ENCODE assay signal across 17 mouse cellular contexts in genomic region chr16:35569758-35570157, GRCm38 (mm10). TPM values are rescaled to one million over a fixed set of nuclear protein-coding genes. Genes with fewer than 3 reads are reported as not detected.
DNase-seq lines count a peak whose midpoint lies in the region; ATAC-seq and TF ChIP-seq lines count a peak whose summit lies in the region.
"Had no signal": no experiment of that assay in that cellular context is flagged by ENCODE, and none has a peak within 500 bp of the region (broad histone marks: within the 10 kb centered on the region; RNA-seq: fewer than 3 reads in every experiment).

No protein-coding gene starts in this region.

- no peak overlapping the region for H3K9ac ChIP-seq in hindbrain, postnatal 0 days (replicated peaks; ENCODE audit: low read length)
- no peak overlapping the region for H3K9ac ChIP-seq in lung, embryonic 14.5 days
- H3K9ac ChIP-seq in stomach, embryonic 15.5 days = no peak overlapping the region
- H3K9ac ChIP-seq in stomach, postnatal 0 days (ENCODE audit: low read length) = no peak overlapping the region
- H3K9ac ChIP-seq in neural tube, embryonic 14.5 days (replicated peaks; ENCODE audit: low read depth, low read length) = no peak overlapping the region
- H3K9ac ChIP-seq: heart, embryonic 15.5 days; liver, embryonic 14.5 days had no signal

- no peak for ATAC-seq in hindbrain, postnatal 0 days
- ATAC-seq in lung, embryonic 14.5 days (ENCODE audit: insufficient read depth) = peak; percentile 65; the same call in 1 of the 2 replicates
- peak; percentile 63; the same call in 1 of the 2 replicates for ATAC-seq in stomach, embryonic 15.5 days (ENCODE audit: insufficient read depth, low FRiP score, low read depth)
- ATAC-seq in stomach, postnatal 0 days (ENCODE audit: low FRiP score, low TSS enrichment) = no peak
- ATAC-seq in neural tube, embryonic 14.5 days (ENCODE audit: low read depth) = peak; percentile 45; the same call in 1 of the 2 replicates

- 64% methylated on average over 9 of the region's 9 CpGs for WGBS in hindbrain, embryonic 10.5 days
- WGBS in hindbrain, postnatal 0 days = 37% methylated on average over 9 of the region's 9 CpGs
- WGBS in lung, embryonic 14.5 days = 33% methylated on average over 9 of the region's 9 CpGs
- 41% methylated on average over 9 of the region's 9 CpGs for WGBS in lung, adult 2 months
- WGBS in stomach, embryonic 15.5 days = 41% methylated on average over 9 of the region's 9 CpGs
- WGBS in stomach, postnatal 0 days = 41% methylated on average over 9 of the region's 9 CpGs
- WGBS in neural tube, embryonic 14.5 days = 20% methylated on average over 9 of the region's 9 CpGs

- H3K27ac ChIP-seq in hindbrain, embryonic 10.5 days = peak overlapping the region; percentile 67
- no peak overlapping the region for H3K27ac ChIP-seq in hindbrain, postnatal 0 days
- H3K27ac ChIP-seq in lung, embryonic 14.5 days (ENCODE audit: low read depth) = no peak overlapping the region
- H3K27ac ChIP-seq in stomach, embryonic 15.5 days = no peak overlapping the region
- no peak overlapping the region for H3K27ac ChIP-seq in stomach, postnatal 0 days (replicated peaks)
- H3K27ac ChIP-seq in neural tube, embryonic 14.5 days (ENCODE audit: low read depth, low read length) = no peak overlapping the region
- H3K27ac ChIP-seq: heart, embryonic 15.5 days; liver, embryonic 14.5 days had no signal

- TF ChIP-seq CTCF in hindbrain, postnatal 0 days (IDR thresholded peaks at IDR 0.05; ENCODE audit: low read depth) = no peak
- TF ChIP-seq CTCF in lung, embryonic 14.5 days (IDR thresholded peaks at IDR 0.05; ENCODE audit: low read depth) = no peak
- no peak for TF ChIP-seq CTCF in lung, adult 2 months (IDR thresholded peaks at IDR 0.05; ENCODE audit: insufficient read depth, low read length)
- no peak for TF ChIP-seq CTCF in stomach, postnatal 0 days (IDR thresholded peaks at IDR 0.05; ENCODE audit: low read depth)

- H3K4me1 ChIP-seq in hindbrain, embryonic 10.5 days (replicated peaks) = peaks cover 81% of the 10 kb centered on the region
- peaks cover 19% of the 10 kb centered on the region for H3K4me1 ChIP-seq in hindbrain, postnatal 0 days (ENCODE audit: insufficient read depth, low read length)
- H3K4me1 ChIP-seq in lung, embryonic 14.5 days (ENCODE audit: insufficient read depth) = no peaks in the 10 kb centered on the region
- no peaks in the 10 kb centered on the region for H3K4me1 ChIP-seq in lung, adult 2 months (ENCODE audit: control insufficient read depth, insufficient read depth, low read length)
- no peaks in the 10 kb centered on the region for H3K4me1 ChIP-seq in stomach, embryonic 15.5 days
- H3K4me1 ChIP-seq in stomach, postnatal 0 days (replicated peaks; ENCODE audit: control insufficient read depth, insufficient read depth) = no peaks in the 10 kb centered on the region
- peaks cover 32% of the 10 kb centered on the region; the same call in 1 of the 2 replicates for H3K4me1 ChIP-seq in neural tube, embryonic 14.5 days (ENCODE audit: control insufficient read depth, insufficient read depth, low read length)
- H3K4me1 ChIP-seq: heart, embryonic 15.5 days had no signal

- DNase-seq in hindbrain, embryonic 10.5 days (ENCODE audit: low spot score) = no peak
- DNase-seq in hindbrain, postnatal 0 days (ENCODE audit: low spot score) = no peak
- DNase-seq in lung, embryonic 14.5 days = peak; percentile 46
- no peak for DNase-seq in lung, adult 2 months
- DNase-seq in stomach, postnatal 0 days (ENCODE audit: low spot score) = no peak
- no peak for DNase-seq in thymus, postnatal 25 days
- DNase-seq: cerebellum, postnatal 14 days; heart, adult 18-20 months; right cerebral cortex, adult 18-20 months; spleen, adult 18-20 months; thymus, postnatal 14 days had no signal

- no peak overlapping the region for H3K4me2 ChIP-seq in hindbrain, postnatal 0 days (ENCODE audit: low read depth, low read length)
- H3K4me2 ChIP-seq in lung, embryonic 14.5 days = no peak overlapping the region
- H3K4me2 ChIP-seq in stomach, embryonic 15.5 days = no peak overlapping the region
- H3K4me2 ChIP-seq in stomach, postnatal 0 days (replicated peaks; ENCODE audit: low read depth) = no peak overlapping the region
- peak overlapping the region; percentile 16; the same call in 1 of the 2 replicates for H3K4me2 ChIP-seq in neural tube, embryonic 14.5 days (ENCODE audit: low read depth, low read length)
- H3K4me2 ChIP-seq: heart, embryonic 15.5 days had no signal

- TF ChIP-seq POLR2A in lung, adult 2 months (IDR thresholded peaks at IDR 0.05; ENCODE audit: borderline replicate concordance, extremely low read depth, low read depth, low read length) = no peak

- no peak overlapping the region for H3K4me3 ChIP-seq in hindbrain, embryonic 10.5 days
- no peak overlapping the region for H3K4me3 ChIP-seq in hindbrain, postnatal 0 days (ENCODE audit: low read length)
- H3K4me3 ChIP-seq in lung, embryonic 14.5 days (ENCODE audit: low read depth, low read length) = no peak overlapping the region
- H3K4me3 ChIP-seq in lung, adult 2 months (replicated peaks; ENCODE audit: extremely low read depth, low read depth, low read length) = no peak overlapping the region
- no peak overlapping the region for H3K4me3 ChIP-seq in stomach, embryonic 15.5 days (replicated peaks)
- H3K4me3 ChIP-seq in stomach, postnatal 0 days (ENCODE audit: low read depth, low read length) = no peak overlapping the region
- H3K4me3 ChIP-seq in neural tube, embryonic 14.5 days (ENCODE audit: low read depth, low read length) = no peak overlapping the region
- H3K4me3 ChIP-seq: heart, embryonic 15.5 days had no signal

- H3K9me3 ChIP-seq in hindbrain, embryonic 10.5 days = no peaks in the 10 kb centered on the region
- H3K9me3 ChIP-seq in hindbrain, postnatal 0 days (ENCODE audit: low read length) = no peaks in the 10 kb centered on the region
- no peaks in the 10 kb centered on the region for H3K9me3 ChIP-seq in lung, embryonic 14.5 days (ENCODE audit: low read depth, low read length)
- no peaks in the 10 kb centered on the region for H3K9me3 ChIP-seq in stomach, embryonic 15.5 days
- no peaks in the 10 kb centered on the region for H3K9me3 ChIP-seq in stomach, postnatal 0 days (ENCODE audit: control insufficient read depth, low read length)
- no peaks in the 10 kb centered on the region for H3K9me3 ChIP-seq in neural tube, embryonic 14.5 days (ENCODE audit: control insufficient read depth, low read length)
- H3K9me3 ChIP-seq: heart, embryonic 15.5 days had no signal

- H3K36me3 ChIP-seq in hindbrain, embryonic 10.5 days = peaks cover 4% of the 10 kb centered on the region; the same call in 1 of the 2 replicates
- H3K36me3 ChIP-seq in hindbrain, postnatal 0 days (ENCODE audit: insufficient read depth, low read length) = no peaks in the 10 kb centered on the region
- no peaks in the 10 kb centered on the region for H3K36me3 ChIP-seq in lung, embryonic 14.5 days (ENCODE audit: insufficient read depth)
- H3K36me3 ChIP-seq in stomach, embryonic 15.5 days = no peaks in the 10 kb centered on the region
- no peaks in the 10 kb centered on the region for H3K36me3 ChIP-seq in stomach, postnatal 0 days (ENCODE audit: control insufficient read depth, insufficient read depth, low read length)
- no peaks in the 10 kb centered on the region for H3K36me3 ChIP-seq in neural tube, embryonic 14.5 days (ENCODE audit: control insufficient read depth, insufficient read depth, low read length)
- H3K36me3 ChIP-seq: heart, embryonic 15.5 days had no signal

- H3K27me3 ChIP-seq in hindbrain, embryonic 10.5 days (ENCODE audit: insufficient read depth, poor library complexity, severe bottlenecking) = no peaks in the 10 kb centered on the region
- no peaks in the 10 kb centered on the region for H3K27me3 ChIP-seq in hindbrain, postnatal 0 days (ENCODE audit: insufficient read depth, low read length)
- H3K27me3 ChIP-seq in lung, embryonic 14.5 days (ENCODE audit: insufficient read depth, low read length) = no peaks in the 10 kb centered on the region
- no peaks in the 10 kb centered on the region for H3K27me3 ChIP-seq in stomach, embryonic 15.5 days (replicated peaks)
- H3K27me3 ChIP-seq in stomach, postnatal 0 days (ENCODE audit: control insufficient read depth, insufficient read depth, low read length) = no peaks in the 10 kb centered on the region
- H3K27me3 ChIP-seq in neural tube, embryonic 14.5 days (ENCODE audit: control insufficient read depth, insufficient read depth, low read length) = no peaks in the 10 kb centered on the region

- TF ChIP-seq EP300 in stomach, postnatal 0 days (optimal IDR thresholded peaks at IDR 0.05) = no peak

RNA-seq across cellular contexts. Expression of gene Sema5b, which starts 28.8 kb away (rescaled TPM):
- 45.7 and 57.8 TPM in 2 replicates for polyA plus RNA-seq in hindbrain, embryonic 10.5 days (2016; fragmentation: Nextera tagmentation; extraction: Ambion mirVana)
- total RNA-seq in hindbrain, postnatal 0 days (2014; rRNA removed) = 37.0 and 47.0 TPM in 2 replicates
- 12.3 and 14.8 TPM in 2 replicates for polyA plus RNA-seq in hindbrain, postnatal 0 days (2015; fragmentation: Nextera tagmentation; extraction: Ambion mirVana)
- 2.7 and 3.3 TPM in 2 replicates for polyA plus RNA-seq in lung, embryonic 14.5 days (2014; fragmentation: Nextera tagmentation; extraction: Ambion mirVana)
- 0.51 and 0.76 TPM in 2 replicates for polyA plus RNA-seq in lung, adult 2 months (2012; rRNA removed)
- polyA plus RNA-seq in stomach, embryonic 15.5 days (2015; fragmentation: Nextera tagmentation; extraction: Ambion mirVana) = 6.6 and 7.0 TPM in 2 replicates
- polyA plus RNA-seq in stomach, postnatal 0 days (2015; fragmentation: Nextera tagmentation; extraction: Ambion mirVana) = 0.56 and 0.70 TPM in 2 replicates
- polyA plus RNA-seq in neural tube, embryonic 14.5 days (2014; fragmentation: Nextera tagmentation; extraction: Ambion mirVana) = 18.1 and 21.4 TPM in 2 replicates
- total RNA-seq: megakaryocyte-erythroid progenitor cell, adult 5-6 weeks; neutrophil, adult 5-6 weeks had no signal

Comparison
In these comparisons a context has a peak if more than half of its experiments do, and no peak if none do; other contexts are left out.
1. ATAC-seq: peak in lung, embryonic 14.5 days (single experiment), stomach, embryonic 15.5 days (single experiment) and neural tube, embryonic 14.5 days (single experiment); none in hindbrain, postnatal 0 days (single experiment) and stomach, postnatal 0 days (single experiment).